Mouse (Mus musculus) myocyte (in vitro differentiated cells): ENCODE results near the gene Fggy. TPM values are rescaled to one million over a fixed set of nuclear protein-coding genes. Genes with fewer than 3 reads are reported as not detected.
A peak's percentile ranks its signal among the peaks of the same experiment; 100 is the strongest.

Experiments
- H3K27me3 ChIP-seq: one replicate; pipeline ENCODE4 v1.6.1; 2011; ENCODE audit not compliant: control insufficient read depth, insufficient read depth, insufficient read length
- H3K36me3 ChIP-seq: one replicate; pipeline ENCODE4 v1.6.1; 2011; ENCODE audit not compliant: control insufficient read depth, insufficient read depth
- H3K4me2 ChIP-seq: one replicate; pipeline ENCODE4 v1.6.1; 2011; ENCODE audit warnings: low read depth, control low read depth
- H3K4me3 ChIP-seq: one replicate; pipeline ENCODE4 v1.5.1; 2011; ENCODE audit warnings: mild to moderate bottlenecking, control low read depth, moderate library complexity
- H3K79me2 ChIP-seq: one replicate; pipeline ENCODE4 v1.6.1; 2011; ENCODE audit not compliant: control insufficient read depth, insufficient read depth
- H3ac ChIP-seq: one replicate; pipeline ENCODE4 v1.6.1; 2011; ENCODE audit not compliant: control insufficient read depth, insufficient read length
- CEBPB ChIP-seq: IDR thresholded peaks from 2 replicates; pipeline ENCODE4 v1.6.1; 2011; ENCODE audit warnings: mild to moderate bottlenecking, moderate library complexity; ENCODE audit not compliant: poor library complexity, insufficient read depth, severe bottlenecking
- E2F4 ChIP-seq: IDR thresholded peaks from one replicate; pipeline ENCODE4 v1.6.1; 2011; ENCODE audit warnings: mild to moderate bottlenecking, control low read depth, moderate library complexity; ENCODE audit not compliant: insufficient read depth
- MAX ChIP-seq: IDR thresholded peaks from one replicate; pipeline ENCODE4 v1.6.1; 2011; ENCODE audit warnings: low read depth, mild to moderate bottlenecking, control low read depth
- MYOD1 ChIP-seq, 3 experiments: IDR thresholded peaks; one replicate each; pipeline ENCODE4 v1.6.1; 2011; ENCODE audit warnings: control low read depth in 2 of 3, low read depth in 2 of 3, mild to moderate bottlenecking in 2 of 3, moderate library complexity in 1 of 3; ENCODE audit not compliant: insufficient read length in 2 of 3, control insufficient read depth in 1 of 3
- MYOG ChIP-seq, 3 experiments: IDR thresholded peaks; one replicate each; pipeline ENCODE4 v1.6.1; 2011; ENCODE audit warnings: control low read depth in 2 of 3, low read depth in 2 of 3, mild to moderate bottlenecking in 2 of 3; ENCODE audit not compliant: insufficient read length in 2 of 3, control insufficient read depth in 1 of 3, insufficient read depth in 1 of 3
- POLR2A ChIP-seq: IDR thresholded peaks from one replicate; pipeline ENCODE4 v1.6.1; 2011; ENCODE audit warnings: low read depth, mild to moderate bottlenecking, control low read depth, moderate library complexity; ENCODE audit not compliant: insufficient read length
- POLR2AphosphoS2 ChIP-seq: IDR thresholded peaks from one replicate; pipeline ENCODE4 v1.6.1; 2011; ENCODE audit warnings: low read depth, control low read depth; ENCODE audit not compliant: insufficient read length
- REST ChIP-seq: IDR thresholded peaks from one replicate; pipeline ENCODE4 v1.6.1; 2011; ENCODE audit warnings: mild to moderate bottlenecking, control low read depth, moderate library complexity; ENCODE audit not compliant: insufficient read depth, insufficient read length
- SRF ChIP-seq: IDR thresholded peaks from one replicate; pipeline ENCODE4 v1.6.1; 2011; ENCODE audit warnings: low read depth; ENCODE audit not compliant: control insufficient read depth, insufficient read length
- TCF12 ChIP-seq: IDR thresholded peaks from one replicate; pipeline ENCODE4 v1.6.1; 2011; ENCODE audit warnings: mild to moderate bottlenecking, control low read depth; ENCODE audit not compliant: poor library complexity, insufficient read depth, severe bottlenecking
- TCF3 ChIP-seq: IDR thresholded peaks from one replicate; pipeline ENCODE4 v1.6.1; 2011; ENCODE audit warnings: low read depth, control low read depth; ENCODE audit not compliant: insufficient read length
- USF1 ChIP-seq: IDR thresholded peaks from one replicate; pipeline ENCODE4 v1.6.1; 2011; ENCODE audit warnings: low read depth, mild to moderate bottlenecking, control low read depth, moderate library complexity
- polyA plus RNA-seq: library from polyadenylated mRNA; unstranded; fragments of >200 nt; fragmentation: generic; extraction: Trizol; gene quantifications from one replicate; pipeline ENCODE4 v1.2.1, GENCODE M21; 2012; ENCODE audit warnings: missing spikeins

Fggy gene
- polyA plus RNA-seq, 1 experiment = 12.7 TPM

DNA sequence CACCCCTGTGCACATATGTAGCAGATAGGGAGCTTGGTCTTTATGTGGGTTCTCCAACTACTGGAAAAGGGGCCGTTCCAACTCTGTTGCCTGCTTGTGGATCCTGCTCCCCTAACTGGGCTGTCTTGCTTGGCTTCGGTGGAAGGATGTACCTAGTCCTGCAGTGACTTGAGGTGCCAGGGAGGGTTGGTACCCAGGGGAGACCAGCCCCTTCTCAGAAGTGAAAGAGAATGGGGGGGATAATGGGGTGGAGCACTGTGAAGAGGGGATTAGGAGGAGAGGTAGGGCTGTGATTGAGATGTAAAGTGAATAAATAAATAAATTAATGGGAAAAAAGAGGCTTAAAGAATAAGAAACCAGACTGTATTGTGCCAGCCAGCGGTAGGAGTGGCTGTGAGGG is 77.6 kb downstream of the Fggy start:
- H3K4me2 ChIP-seq = no peak overlapping the region
- H3K27me3 ChIP-seq = no peaks in the 10 kb centered on the region
- no peak overlapping the region for H3K4me3 ChIP-seq
- H3K36me3 ChIP-seq = no peaks in the 10 kb centered on the region
- no peaks in the 10 kb centered on the region for H3K79me2 ChIP-seq
- no peak for TF ChIP-seq POLR2A
- no peak for TF ChIP-seq CEBPB
- TF ChIP-seq TCF12 = no peak
- no peak for TF ChIP-seq MAX
- no peak for TF ChIP-seq TCF3
- TF ChIP-seq MYOG (IDR thresholded peaks at IDR 0.05; ENCODE audit: control insufficient read depth in 1 of 3, insufficient read depth in 1 of 3, insufficient read length in 2 of 3, low read depth in 2 of 3) = no peak
- no peak for TF ChIP-seq E2F4
- TF ChIP-seq USF1 = no peak
- no peak for TF ChIP-seq REST
- TF ChIP-seq MYOD1 (IDR thresholded peaks at IDR 0.05; ENCODE audit: control insufficient read depth in 1 of 3, insufficient read length in 2 of 3, low read depth in 2 of 3) = no peak
- no peak for TF ChIP-seq SRF
- no peak for TF ChIP-seq POLR2AphosphoS2
- no peak overlapping the region for H3ac ChIP-seq

DNA sequence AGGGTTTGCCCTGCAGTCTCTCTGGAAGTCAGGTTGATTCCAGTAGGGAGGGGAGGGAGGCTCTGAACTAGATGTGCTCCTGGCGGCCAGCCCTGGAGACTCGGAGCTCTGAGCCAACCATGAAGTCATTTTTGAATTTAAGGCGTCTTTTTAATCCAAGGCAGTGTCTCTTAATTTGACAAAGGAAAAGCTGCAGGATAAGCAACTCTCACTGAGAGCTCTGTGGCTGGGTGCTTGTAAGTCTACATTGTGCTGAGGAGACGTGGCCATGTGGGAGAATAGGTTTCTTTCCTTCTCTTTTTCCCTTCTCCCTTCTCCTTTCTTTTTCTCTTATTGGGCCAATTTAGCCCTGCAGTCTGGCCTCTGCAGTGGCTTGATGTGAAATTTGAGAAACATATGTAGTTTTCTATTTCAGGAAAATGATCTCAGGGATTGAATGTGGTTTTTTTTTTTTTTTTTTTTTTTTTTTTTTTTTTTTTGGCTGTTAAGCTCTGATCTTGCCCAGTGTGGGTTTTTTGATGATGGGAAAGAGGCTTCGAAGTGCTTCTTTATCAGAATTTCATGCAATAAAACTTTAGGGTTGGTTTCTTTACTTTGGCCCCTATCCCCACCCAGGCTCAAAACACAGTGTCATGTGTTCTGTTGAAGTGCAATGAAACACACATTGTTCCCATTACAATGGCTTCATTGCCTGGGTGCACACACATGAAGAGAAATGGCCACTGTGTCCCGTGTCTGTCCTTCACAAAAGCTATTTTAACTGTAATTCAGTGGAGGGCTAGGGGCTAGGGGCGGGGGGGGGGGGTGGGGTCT is 79.8 kb downstream of the Fggy start:
- H3K79me2 ChIP-seq = no peaks in the 10 kb centered on the region
- no peak overlapping the region for H3K4me3 ChIP-seq
- TF ChIP-seq POLR2AphosphoS2 = no peak
- TF ChIP-seq USF1 = peak; percentile 68
- no peak overlapping the region for H3ac ChIP-seq
- H3K27me3 ChIP-seq = no peaks in the 10 kb centered on the region
- H3K4me2 ChIP-seq = peak overlapping the region; percentile 65
- H3K36me3 ChIP-seq = no peaks in the 10 kb centered on the region

DNA sequence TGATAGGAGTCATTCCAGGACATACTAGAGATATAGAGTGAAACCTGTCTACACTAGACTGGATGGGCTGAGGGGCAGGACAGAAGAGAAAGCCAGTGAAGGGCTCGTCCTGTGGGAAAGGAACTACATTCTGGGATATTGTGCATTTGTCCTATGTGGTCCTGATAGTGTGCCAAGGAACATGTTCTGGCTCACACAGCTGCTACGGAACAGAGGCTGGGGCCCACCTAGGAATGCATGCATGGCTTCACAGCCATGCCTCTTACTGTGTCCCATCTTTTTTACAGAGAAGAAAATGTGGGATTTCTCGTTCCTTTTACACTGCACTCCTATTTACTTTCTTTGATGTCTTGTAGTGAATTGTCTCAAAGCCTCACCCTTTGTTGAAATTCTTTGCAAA is 80.8 kb downstream of the Fggy start:
- H3K4me3 ChIP-seq = no peak overlapping the region
- no peaks in the 10 kb centered on the region for H3K79me2 ChIP-seq
- no peak overlapping the region for H3ac ChIP-seq

DNA sequence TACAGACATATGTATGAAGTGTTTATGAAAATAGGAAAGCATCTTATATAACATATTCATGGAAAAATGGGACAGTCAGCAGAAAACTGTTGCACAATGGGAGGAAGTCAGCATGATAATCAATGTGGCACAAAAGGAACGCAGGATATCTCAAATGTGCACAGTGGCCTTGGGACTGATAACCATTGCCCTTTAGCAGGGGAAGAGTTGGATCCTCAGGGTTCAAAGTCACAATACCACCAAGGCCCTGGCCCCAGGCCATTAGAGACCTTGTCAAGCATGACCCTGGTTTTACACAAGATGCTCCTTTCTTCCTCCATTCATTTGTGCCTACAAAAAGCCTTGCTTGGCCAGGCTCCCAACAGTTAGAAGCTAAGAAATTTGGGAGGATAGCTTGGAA is 83.5 kb downstream of the Fggy start:
- Histone ChIP-seq H3K36me3 (no peaks in the 10 kb centered on the region), H3K4me3 (no peak overlapping the region), H3K79me2 (no peaks in the 10 kb centered on the region), H3K27me3 (no peaks in the 10 kb centered on the region), H3K4me2 (no peak overlapping the region), H3ac (no peak overlapping the region)
- TF ChIP-seq MYOG (IDR thresholded peaks at IDR 0.05; ENCODE audit: control insufficient read depth in 1 of 3, insufficient read depth in 1 of 3, insufficient read length in 2 of 3, low read depth in 2 of 3) = no peak
- no peak for TF ChIP-seq MYOD1 (IDR thresholded peaks at IDR 0.05; ENCODE audit: control insufficient read depth in 1 of 3, insufficient read length in 2 of 3, low read depth in 2 of 3)
- TF ChIP-seq TCF12 = no peak
- no peak for TF ChIP-seq USF1
- TF ChIP-seq SRF = no peak
- no peak for TF ChIP-seq TCF3
- no peak for TF ChIP-seq POLR2AphosphoS2
- no peak for TF ChIP-seq E2F4
- no peak for TF ChIP-seq REST
- no peak for TF ChIP-seq CEBPB
- no peak for TF ChIP-seq MAX
- TF ChIP-seq POLR2A = no peak

More for the DNA sequence above, 80.8 kb downstream of the Fggy start:
- no peak for TF ChIP-seq TCF3
- TF ChIP-seq USF1 = no peak
- no peak for TF ChIP-seq REST
- TF ChIP-seq POLR2AphosphoS2 = no peak
- no peak for TF ChIP-seq TCF12
- peak in 2 of 3 experiments; percentile 43 to 68 for TF ChIP-seq MYOD1 (IDR thresholded peaks at IDR 0.05; ENCODE audit: control insufficient read depth in 1 of 3, insufficient read length in 2 of 3, low read depth in 2 of 3)
- TF ChIP-seq SRF = no peak
- TF ChIP-seq MAX = no peak
- TF ChIP-seq CEBPB = no peak
- no peak for TF ChIP-seq POLR2A
- no peak for TF ChIP-seq E2F4
- peak in 2 of 3 experiments; percentile 51 to 71 for TF ChIP-seq MYOG (IDR thresholded peaks at IDR 0.05; ENCODE audit: control insufficient read depth in 1 of 3, insufficient read depth in 1 of 3, insufficient read length in 2 of 3, low read depth in 2 of 3)
- Histone ChIP-seq H3K4me2 (peak overlapping the region; percentile 65), H3K36me3 (no peaks in the 10 kb centered on the region), H3K27me3 (no peaks in the 10 kb centered on the region)

DNA sequence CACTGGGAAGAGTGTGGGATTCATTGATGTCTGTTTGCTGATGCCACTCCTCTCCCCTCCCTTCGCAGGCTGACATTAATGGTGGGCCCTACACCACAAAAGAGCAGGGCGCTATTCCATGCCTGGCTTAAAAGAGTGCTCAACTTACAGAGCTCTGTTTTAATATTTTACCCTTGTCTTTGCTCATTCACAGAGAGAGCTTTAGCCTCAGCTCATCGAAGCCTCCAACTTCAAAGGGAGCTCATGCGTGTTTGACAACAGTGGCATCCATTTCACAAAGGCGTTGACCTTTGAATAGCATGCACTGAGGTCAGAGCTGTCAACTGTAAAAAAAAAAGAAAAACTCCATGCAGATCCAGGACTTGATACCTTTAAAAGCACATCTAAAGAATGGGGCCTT is 86.7 kb downstream of the Fggy start:
- Histone ChIP-seq H3K27me3 (no peaks in the 10 kb centered on the region), H3K4me2 (no peak overlapping the region), H3ac (no peak overlapping the region), H3K4me3 (no peak overlapping the region), H3K36me3 (no peaks in the 10 kb centered on the region), H3K79me2 (no peaks in the 10 kb centered on the region)
- TF ChIP-seq E2F4 = no peak
- no peak for TF ChIP-seq MYOD1 (IDR thresholded peaks at IDR 0.05; ENCODE audit: control insufficient read depth in 1 of 3, insufficient read length in 2 of 3, low read depth in 2 of 3)
- no peak for TF ChIP-seq TCF3
- TF ChIP-seq MAX = no peak
- no peak for TF ChIP-seq CEBPB
